Mouse (Mus musculus): ENCODE measurements at regions not wholly inside any gene's neighbourhood (a gene's known extent, or its start where the extent isn't known, plus 50 kb on each side); places are given as distances from the start of the nearest gene placed in this dataset.

DNA sequence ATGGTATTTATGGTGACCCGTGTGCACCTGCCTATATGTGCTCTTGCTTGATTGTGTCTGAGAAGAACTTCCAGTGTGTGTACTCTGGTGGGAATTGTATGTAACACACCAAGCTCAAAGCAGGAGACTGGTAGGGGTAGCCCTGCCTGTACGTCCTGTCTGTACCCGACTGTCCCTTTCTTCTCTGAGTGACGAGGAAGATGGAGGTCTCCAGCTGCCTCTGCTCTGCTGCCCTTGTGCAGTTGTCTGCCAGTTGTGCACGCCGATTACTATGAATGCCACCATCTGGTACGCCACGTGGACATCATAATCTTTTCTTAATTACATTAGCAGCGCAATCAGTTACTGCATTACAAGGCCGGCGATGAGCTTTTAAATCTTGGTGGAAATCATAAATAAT lies 53.6 kb upstream of the Mvb12b start:
- Histone ChIP-seq H3K27ac (ENCODE audit: low read depth) (no peak overlapping the region), H3K4me3 (ENCODE audit: low read depth, low read length) (no peak overlapping the region), H3K9ac (no peak overlapping the region), H3K4me2 (no peak overlapping the region), H3K27me3 (ENCODE audit: insufficient read depth, low read length) (no peaks in the 10 kb centered on the region), H3K36me3 (ENCODE audit: insufficient read depth) (no peaks in the 10 kb centered on the region), H3K9me3 (ENCODE audit: low read depth, low read length) (no peaks in the 10 kb centered on the region), H3K4me1 (ENCODE audit: insufficient read depth) (no peaks in the 10 kb centered on the region)
- no peak for TF ChIP-seq CTCF (IDR thresholded peaks at IDR 0.05; ENCODE audit: low read depth)
- no peak for DNase-seq
- WGBS, result 85% methylated on average over 11 of the region's 11 CpGs
- ATAC-seq (ENCODE audit: insufficient read depth), result no peak

DNA sequence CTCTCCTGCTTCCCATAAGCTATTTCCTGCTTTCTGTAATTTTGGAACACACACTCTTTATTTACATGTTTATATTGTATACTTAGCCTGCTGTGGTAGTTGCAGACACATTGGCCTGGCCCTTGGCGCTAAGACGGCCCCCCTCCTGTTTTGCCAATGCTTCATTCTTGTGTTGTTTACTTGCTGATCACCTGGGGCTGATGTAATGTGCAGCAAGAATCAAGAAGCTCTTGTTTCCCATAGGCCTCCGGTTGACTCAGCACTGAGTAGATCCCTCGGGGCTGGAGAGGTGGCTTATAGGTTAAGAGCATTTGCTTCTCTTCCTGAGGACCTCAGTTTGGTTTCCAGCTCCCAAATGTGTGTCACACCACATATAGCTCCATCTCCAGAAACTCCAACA lies 52.1 kb upstream of the Mvb12b start:
- no peak for ATAC-seq (ENCODE audit: insufficient read depth)

More for the DNA sequence above, 52.1 kb upstream of the Mvb12b start:
- Histone ChIP-seq H3K9me3 (ENCODE audit: low read depth, low read length) (no peaks in the 10 kb centered on the region), H3K9ac (no peak overlapping the region), H3K4me2 (no peak overlapping the region), H3K4me3 (ENCODE audit: low read depth, low read length) (no peak overlapping the region), H3K27ac (ENCODE audit: low read depth) (no peak overlapping the region), H3K27me3 (ENCODE audit: insufficient read depth, low read length) (no peaks in the 10 kb centered on the region), H3K4me1 (ENCODE audit: insufficient read depth) (no peaks in the 10 kb centered on the region), H3K36me3 (ENCODE audit: insufficient read depth) (no peaks in the 10 kb centered on the region)
- DNase-seq, result no peak
- no peak for TF ChIP-seq CTCF (IDR thresholded peaks at IDR 0.05; ENCODE audit: low read depth)
- 75% methylated on average over 4 of the region's 4 CpGs for WGBS
